Mouse (Mus musculus): ENCODE measurements around the gene Itgb8. TPM values are rescaled to one million over a fixed set of nuclear protein-coding genes. Genes with fewer than 3 reads are reported as not detected.

Itgb8 gene
- polyA plus RNA-seq, 1 experiment from 2014 or later = 10.2 TPM

- H3K9me3 ChIP-seq (ENCODE audit: control insufficient read depth, low read length) = no peaks in the 10 kb centered on the region
- no peaks in the 10 kb centered on the region for H3K36me3 ChIP-seq (ENCODE audit: control insufficient read depth, insufficient read depth)
- H3K27me3 ChIP-seq (replicated peaks; ENCODE audit: control insufficient read depth, insufficient read depth, low read length) = no peaks in the 10 kb centered on the region
- peaks cover 18% of the 10 kb centered on the region for H3K4me1 ChIP-seq (replicated peaks; ENCODE audit: control insufficient read depth, insufficient read depth, low read length)
- WGBS = under 1% methylated on average over 35 of the region's 35 CpGs
- H3K9ac ChIP-seq (replicated peaks; ENCODE audit: low read depth, low read length) = peak overlapping the region; percentile 88
- peak overlapping the region; percentile 96 for H3K27ac ChIP-seq (ENCODE audit: low read length)
- peak overlapping the region; percentile 84 for H3K4me2 ChIP-seq (ENCODE audit: low read length)
- peak overlapping the region; percentile 72 for H3K4me3 ChIP-seq (replicated peaks; ENCODE audit: low read length)
- peak; percentile 86 for ATAC-seq
These were observed 494 bp downstream of the Itgb8 start for GRCm38 (mm10) chr12:119237921-119238695.

DNA sequence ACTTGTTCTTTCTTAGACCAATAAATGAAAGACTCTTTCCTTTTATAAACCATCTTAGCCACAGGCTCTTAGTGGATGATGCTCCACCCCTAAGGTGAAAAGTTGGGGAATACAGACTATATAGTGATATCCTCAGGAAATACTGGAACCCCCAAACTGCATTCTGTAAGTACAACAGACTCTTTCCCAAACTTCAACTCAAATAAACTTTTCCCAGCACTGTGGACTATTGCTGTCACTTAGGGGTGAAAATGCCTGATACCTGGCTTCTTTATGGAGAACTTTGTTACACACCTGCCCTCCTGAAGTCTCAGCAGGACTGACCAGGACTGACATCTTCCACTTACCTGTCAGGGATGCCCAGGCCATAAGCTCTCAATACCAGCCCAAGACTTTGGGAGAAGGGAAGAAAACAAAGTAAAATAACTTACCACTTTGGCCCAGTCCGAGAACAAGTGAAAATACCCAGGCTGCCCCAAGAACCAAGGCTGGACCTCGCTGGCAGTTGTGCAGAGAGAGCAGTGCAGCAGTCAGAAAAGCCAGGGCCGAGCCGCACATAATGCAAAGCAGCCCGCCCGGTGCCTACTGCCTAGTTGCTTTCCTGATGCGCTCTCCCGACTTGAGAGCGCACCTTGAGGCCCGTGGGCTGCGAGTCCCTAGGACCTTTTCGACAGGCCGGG is 1.2 kb downstream of the Itgb8 start:
- H3K9ac ChIP-seq (replicated peaks; ENCODE audit: low read depth, low read length) = peak overlapping the region; percentile 88
- ATAC-seq = peak; percentile 34; the same call in 1 of the 2 replicates
- H3K4me2 ChIP-seq (ENCODE audit: low read length) = peak overlapping the region; percentile 84
- no peaks in the 10 kb centered on the region for H3K9me3 ChIP-seq (ENCODE audit: control insufficient read depth, low read length)
- no peaks in the 10 kb centered on the region for H3K27me3 ChIP-seq (replicated peaks; ENCODE audit: control insufficient read depth, insufficient read depth, low read length)
- H3K4me1 ChIP-seq (replicated peaks; ENCODE audit: control insufficient read depth, insufficient read depth, low read length) = peaks cover 18% of the 10 kb centered on the region
- no peaks in the 10 kb centered on the region for H3K36me3 ChIP-seq (ENCODE audit: control insufficient read depth, insufficient read depth)
- WGBS = 0% methylated on average over 13 of the region's 13 CpGs
- peak overlapping the region; percentile 72 for H3K4me3 ChIP-seq (replicated peaks; ENCODE audit: low read length)
- peak overlapping the region; percentile 96 for H3K27ac ChIP-seq (ENCODE audit: low read length)

- Histone ChIP-seq H3K27ac (ENCODE audit: low read length) (no peak overlapping the region), H3K9ac (replicated peaks; ENCODE audit: low read depth, low read length) (no peak overlapping the region), H3K4me1 (replicated peaks; ENCODE audit: control insufficient read depth, insufficient read depth, low read length) (peaks cover 5% of the 10 kb centered on the region), H3K9me3 (ENCODE audit: control insufficient read depth, low read length) (no peaks in the 10 kb centered on the region), H3K27me3 (replicated peaks; ENCODE audit: control insufficient read depth, insufficient read depth, low read length) (no peaks in the 10 kb centered on the region), H3K36me3 (ENCODE audit: control insufficient read depth, insufficient read depth) (no peaks in the 10 kb centered on the region), H3K4me2 (ENCODE audit: low read length) (no peak overlapping the region), H3K4me3 (replicated peaks; ENCODE audit: low read length) (no peak overlapping the region)
- WGBS = 96% methylated on average over 2 of the region's 2 CpGs
- ATAC-seq = no peak
These were observed 6.8 kb downstream of the Itgb8 start for GRCm38 (mm10) chr12:119231831-119232230.

GRCm38 (mm10) chr12:119230444-119230843 is 8.2 kb downstream of the Itgb8 start:
- Histone ChIP-seq H3K4me2 (ENCODE audit: low read length) (no peak overlapping the region), H3K27ac (ENCODE audit: low read length) (no peak overlapping the region), H3K9me3 (ENCODE audit: control insufficient read depth, low read length) (no peaks in the 10 kb centered on the region), H3K4me1 (replicated peaks; ENCODE audit: control insufficient read depth, insufficient read depth, low read length) (peaks cover 5% of the 10 kb centered on the region), H3K36me3 (ENCODE audit: control insufficient read depth, insufficient read depth) (no peaks in the 10 kb centered on the region), H3K4me3 (replicated peaks; ENCODE audit: low read length) (no peak overlapping the region), H3K9ac (replicated peaks; ENCODE audit: low read depth, low read length) (no peak overlapping the region), H3K27me3 (replicated peaks; ENCODE audit: control insufficient read depth, insufficient read depth, low read length) (no peaks in the 10 kb centered on the region)
- ATAC-seq = no peak

DNA sequence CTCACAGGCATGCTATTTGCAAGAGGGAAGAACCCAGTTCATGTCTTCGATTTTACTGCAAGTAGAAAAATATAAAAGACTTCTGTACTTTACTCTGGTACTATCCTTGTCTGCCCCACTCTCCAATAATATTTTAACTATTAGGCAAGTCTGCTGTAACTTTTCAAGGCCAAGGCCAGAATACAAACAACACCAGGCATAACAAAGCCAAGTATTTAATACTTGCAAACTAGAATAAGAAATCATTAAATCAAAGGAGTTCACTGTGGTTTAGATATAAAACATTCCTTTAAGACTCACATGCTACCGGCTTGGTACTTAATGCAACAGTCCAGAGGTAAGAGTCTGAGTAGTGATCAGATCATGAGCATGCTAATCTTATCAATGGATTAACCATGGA is 9.0 kb downstream of the Itgb8 start:
- H3K36me3 ChIP-seq (ENCODE audit: control insufficient read depth, insufficient read depth) = no peaks in the 10 kb centered on the region
- H3K27me3 ChIP-seq (replicated peaks; ENCODE audit: control insufficient read depth, insufficient read depth, low read length) = no peaks in the 10 kb centered on the region
- H3K27ac ChIP-seq (ENCODE audit: low read length) = no peak overlapping the region
- no peaks in the 10 kb centered on the region for H3K9me3 ChIP-seq (ENCODE audit: control insufficient read depth, low read length)
- no peak for ATAC-seq
- 91% methylated on average over 2 of the region's 2 CpGs for WGBS
- peaks cover under 1% of the 10 kb centered on the region for H3K4me1 ChIP-seq (replicated peaks; ENCODE audit: control insufficient read depth, insufficient read depth, low read length)
- no peak overlapping the region for H3K4me3 ChIP-seq (replicated peaks; ENCODE audit: low read length)
- no peak overlapping the region for H3K9ac ChIP-seq (replicated peaks; ENCODE audit: low read depth, low read length)
- no peak overlapping the region for H3K4me2 ChIP-seq (ENCODE audit: low read length)

GRCm38 (mm10) chr12:119227898-119228297 is 10.7 kb downstream of the Itgb8 start:
- 56% methylated on average over 1 of the region's 1 CpGs for WGBS
- Histone ChIP-seq H3K27ac (ENCODE audit: low read length) (no peak overlapping the region), H3K9me3 (ENCODE audit: control insufficient read depth, low read length) (no peaks in the 10 kb centered on the region), H3K36me3 (ENCODE audit: control insufficient read depth, insufficient read depth) (no peaks in the 10 kb centered on the region), H3K4me1 (replicated peaks; ENCODE audit: control insufficient read depth, insufficient read depth, low read length) (no peaks in the 10 kb centered on the region), H3K27me3 (replicated peaks; ENCODE audit: control insufficient read depth, insufficient read depth, low read length) (no peaks in the 10 kb centered on the region), H3K4me3 (replicated peaks; ENCODE audit: low read length) (no peak overlapping the region), H3K4me2 (ENCODE audit: low read length) (no peak overlapping the region), H3K9ac (replicated peaks; ENCODE audit: low read depth, low read length) (no peak overlapping the region)
- no peak for ATAC-seq

- no peaks in the 10 kb centered on the region for H3K4me1 ChIP-seq (replicated peaks; ENCODE audit: control insufficient read depth, insufficient read depth, low read length)
- H3K9ac ChIP-seq (replicated peaks; ENCODE audit: low read depth, low read length) = no peak overlapping the region
- H3K4me3 ChIP-seq (replicated peaks; ENCODE audit: low read length) = no peak overlapping the region
- H3K27ac ChIP-seq (ENCODE audit: low read length) = no peak overlapping the region
- H3K9me3 ChIP-seq (ENCODE audit: control insufficient read depth, low read length) = no peaks in the 10 kb centered on the region
- ATAC-seq = no peak
- no peak overlapping the region for H3K4me2 ChIP-seq (ENCODE audit: low read length)
- no peaks in the 10 kb centered on the region for H3K36me3 ChIP-seq (ENCODE audit: control insufficient read depth, insufficient read depth)
- no peaks in the 10 kb centered on the region for H3K27me3 ChIP-seq (replicated peaks; ENCODE audit: control insufficient read depth, insufficient read depth, low read length)
These were observed 13.9 kb downstream of the Itgb8 start for GRCm38 (mm10) chr12:119224699-119225098.

DNA sequence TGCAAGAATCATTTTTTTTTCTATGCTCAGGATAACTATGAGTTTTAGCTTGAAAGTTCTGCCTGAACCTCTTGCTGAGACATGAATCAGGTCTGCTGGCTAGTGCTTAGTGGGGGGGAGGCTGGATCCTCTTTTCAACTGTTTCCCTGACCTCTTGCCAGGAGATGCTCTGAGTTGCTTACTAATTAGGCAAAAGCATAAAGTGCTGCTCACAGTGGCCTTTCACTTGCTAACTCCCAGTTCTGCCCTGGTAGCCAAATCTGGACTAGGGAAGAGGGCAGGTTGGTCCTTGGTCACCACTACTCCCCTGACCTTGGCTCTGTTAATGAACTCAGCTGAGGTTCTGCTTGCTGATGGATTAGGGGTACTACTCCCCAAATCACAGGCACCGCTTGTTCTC is 19.2 kb downstream of the Itgb8 start:
- WGBS = 87% methylated on average over 1 of the region's 1 CpGs
- Histone ChIP-seq H3K27me3 (replicated peaks; ENCODE audit: control insufficient read depth, insufficient read depth, low read length) (no peaks in the 10 kb centered on the region), H3K27ac (ENCODE audit: low read length) (no peak overlapping the region), H3K4me2 (ENCODE audit: low read length) (no peak overlapping the region), H3K9ac (replicated peaks; ENCODE audit: low read depth, low read length) (no peak overlapping the region), H3K9me3 (ENCODE audit: control insufficient read depth, low read length) (no peaks in the 10 kb centered on the region), H3K4me3 (replicated peaks; ENCODE audit: low read length) (no peak overlapping the region), H3K4me1 (replicated peaks; ENCODE audit: control insufficient read depth, insufficient read depth, low read length) (no peaks in the 10 kb centered on the region), H3K36me3 (ENCODE audit: control insufficient read depth, insufficient read depth) (no peaks in the 10 kb centered on the region)
- ATAC-seq = no peak

- no peak overlapping the region for H3K4me2 ChIP-seq (ENCODE audit: low read length)
- H3K9ac ChIP-seq (replicated peaks; ENCODE audit: low read depth, low read length) = no peak overlapping the region
- no peak overlapping the region for H3K4me3 ChIP-seq (replicated peaks; ENCODE audit: low read length)
- no peaks in the 10 kb centered on the region for H3K4me1 ChIP-seq (replicated peaks; ENCODE audit: control insufficient read depth, insufficient read depth, low read length)
- no peaks in the 10 kb centered on the region for H3K9me3 ChIP-seq (ENCODE audit: control insufficient read depth, low read length)
- H3K27me3 ChIP-seq (replicated peaks; ENCODE audit: control insufficient read depth, insufficient read depth, low read length) = no peaks in the 10 kb centered on the region
- H3K27ac ChIP-seq (ENCODE audit: low read length) = no peak overlapping the region
- H3K36me3 ChIP-seq (ENCODE audit: control insufficient read depth, insufficient read depth) = no peaks in the 10 kb centered on the region
- no peak for ATAC-seq
These were observed 20.8 kb downstream of the Itgb8 start for GRCm38 (mm10) chr12:119217700-119218265.

All from forebrain, embryonic 16.5 days (tissue).